Comparison of ENCODE assay signal across 14 mouse cellular contexts in the genomic region with DNA sequence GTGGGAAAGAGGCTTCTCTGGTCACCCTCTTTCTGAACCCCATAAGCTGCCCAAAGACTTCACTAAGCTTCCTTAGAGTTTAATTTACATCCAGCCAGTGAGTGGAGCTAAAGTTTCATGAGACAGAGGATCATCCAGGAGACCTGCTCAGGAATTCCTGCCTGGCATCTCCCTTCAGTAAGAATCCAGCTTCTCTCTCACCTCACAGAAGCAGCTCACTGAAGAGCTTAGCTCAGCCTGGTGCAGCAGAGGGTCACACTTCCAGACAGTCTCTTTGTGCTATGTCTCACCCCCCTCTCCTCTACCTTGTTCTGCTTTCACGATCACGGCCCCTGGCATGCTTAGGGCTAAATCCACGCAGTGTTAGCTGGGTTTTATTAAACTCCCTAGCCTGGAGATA.
DNase-seq lines count a peak whose midpoint lies in the region; ATAC-seq lines count a peak whose summit lies in the region.
"Had no signal": no experiment of that assay in that cellular context is flagged by ENCODE, and none has a peak within 500 bp of the region (broad histone marks: within the 10 kb centered on the region; RNA-seq: fewer than 3 reads in every experiment).

No protein-coding gene starts in this region.

- no peaks in the 10 kb centered on the region for H3K27me3 ChIP-seq in kidney, embryonic 15.5 days
- H3K27me3 ChIP-seq in kidney, embryonic 16.5 days (ENCODE audit: insufficient read depth, low read length) = no peaks in the 10 kb centered on the region

- H3K36me3 ChIP-seq in kidney, embryonic 15.5 days = no peaks in the 10 kb centered on the region
- no peaks in the 10 kb centered on the region for H3K36me3 ChIP-seq in kidney, embryonic 16.5 days (ENCODE audit: insufficient read depth, low read length)
- H3K36me3 ChIP-seq: heart, embryonic 10.5 days had no signal

- H3K27ac ChIP-seq in kidney, embryonic 15.5 days = no peak overlapping the region
- no peak overlapping the region for H3K27ac ChIP-seq in kidney, embryonic 16.5 days (ENCODE audit: low read length)
- H3K27ac ChIP-seq: heart, embryonic 10.5 days; stomach, postnatal 0 days had no signal

- WGBS in kidney, embryonic 15.5 days = 57% methylated on average over 3 of the region's 3 CpGs
- WGBS in kidney, embryonic 16.5 days = 57% methylated on average over 3 of the region's 3 CpGs

- H3K4me3 ChIP-seq in kidney, embryonic 15.5 days (replicated peaks) = no peak overlapping the region
- H3K4me3 ChIP-seq in kidney, embryonic 16.5 days (ENCODE audit: low read length) = no peak overlapping the region
- H3K4me3 ChIP-seq: heart, embryonic 10.5 days had no signal

- H3K4me1 ChIP-seq in kidney, embryonic 15.5 days = no peaks in the 10 kb centered on the region
- H3K4me1 ChIP-seq in kidney, embryonic 16.5 days (ENCODE audit: insufficient read depth, low read length) = no peaks in the 10 kb centered on the region
- H3K4me1 ChIP-seq: heart, embryonic 10.5 days had no signal

- 0 out of 2 replicates have a peak, but pooled peaks have one; percentile 33 for ATAC-seq in kidney, embryonic 15.5 days (replicated peaks; ENCODE audit: low FRiP score)
- no peak for ATAC-seq in kidney, embryonic 16.5 days (ENCODE audit: low FRiP score, low TSS enrichment)

- H3K9me3 ChIP-seq in kidney, embryonic 15.5 days (replicated peaks) = no peaks in the 10 kb centered on the region
- H3K9me3 ChIP-seq in kidney, embryonic 16.5 days (ENCODE audit: low read length) = no peaks in the 10 kb centered on the region
- H3K9me3 ChIP-seq: heart, embryonic 10.5 days had no signal

- DNase-seq in cerebellum, postnatal 14 days = peak; percentile 7 to 23
- no peak for DNase-seq in cerebellum, adult 18-20 months
- DNase-seq in right cerebral cortex, adult 2 months (ENCODE audit: low spot score in 2 of 2) = peak; percentile 4 to 8
- no peak for DNase-seq in right cerebral cortex, adult 18-20 months
- peak; percentile 18 for DNase-seq in telencephalon, adult 2 months (ENCODE audit: low read depth, low spot score)
- DNase-seq in lung, adult 18-20 months = no peak
- DNase-seq: heart, postnatal 36 days; kidney, adult 9 months; layer of hippocampus, postnatal 36 days; lung, postnatal 10 days had no signal

- no peak overlapping the region for H3K9ac ChIP-seq in kidney, embryonic 15.5 days
- H3K9ac ChIP-seq in kidney, embryonic 16.5 days (replicated peaks; ENCODE audit: low read length) = no peak overlapping the region

- H3K4me2 ChIP-seq in kidney, embryonic 15.5 days = no peak overlapping the region
- H3K4me2 ChIP-seq in kidney, embryonic 16.5 days (replicated peaks; ENCODE audit: low read depth, low read length) = no peak overlapping the region

Comparison
In these comparisons a context has a peak if more than half of its experiments do, and no peak if none do; other contexts are left out.
1. DNase-seq: peak in cerebellum, postnatal 14 days (2 of 2), right cerebral cortex, adult 2 months (2 of 2) and telencephalon, adult 2 months (single experiment); none in cerebellum, adult 18-20 months (0 of 2), right cerebral cortex, adult 18-20 months (single experiment) and lung, adult 18-20 months (0 of 2).